Mouse (Mus musculus) limb, embryonic 13.5 days (tissue): Measurements from ENCODE around the gene Dohh. TPM values are rescaled to one million over a fixed set of nuclear protein-coding genes. Genes with fewer than 3 reads are reported as not detected.
A peak's percentile ranks its signal among the peaks of the same experiment; 100 is the strongest.

Experiments
- ATAC-seq: fragments of 200-750 bp; cut with Nextera tagmentation; 2 replicates; pipeline ENCODE4 v1.8.0; 2017; ENCODE audit warnings: low read depth, moderate number of reproducible peaks, moderate TSS enrichment; ENCODE audit not compliant: low FRiP score
- H3K27ac ChIP-seq: fragments of 300-500 bp; sonication (generic); 2 replicates; pipeline ENCODE4 v1.5.1; 2015; ENCODE audit warnings: inconsistent platforms, mild to moderate bottlenecking, moderate library complexity
- H3K27me3 ChIP-seq: fragments of 300-500 bp; sonication (generic); 2 replicates; pipeline ENCODE4 v1.6.1; 2015; ENCODE audit warnings: mild to moderate bottlenecking, inconsistent platforms
- H3K36me3 ChIP-seq: fragments of 300-500 bp; sonication (generic); 2 replicates; pipeline ENCODE4 v1.6.1; 2015; ENCODE audit warnings: inconsistent platforms, mild to moderate bottlenecking, moderate library complexity
- H3K4me1 ChIP-seq: fragments of 300-500 bp; sonication (generic); 2 replicates; pipeline ENCODE4 v1.6.1; 2015; ENCODE audit warnings: inconsistent platforms
- H3K4me2 ChIP-seq: fragments of 300-500 bp; sonication (generic); replicated peaks from 2 replicates; pipeline ENCODE4 v1.6.1; 2015; ENCODE audit warnings: inconsistent platforms, mild to moderate bottlenecking, moderate library complexity
- H3K4me3 ChIP-seq: fragments of 300-500 bp; sonication (generic); 2 replicates; pipeline ENCODE4 v1.5.1; 2015; ENCODE audit warnings: moderate library complexity, mild to moderate bottlenecking, inconsistent platforms
- H3K9ac ChIP-seq: fragments of 300-500 bp; sonication (generic); 2 replicates; pipeline ENCODE4 v1.6.1; 2015; ENCODE audit warnings: mild to moderate bottlenecking, inconsistent platforms
- H3K9me3 ChIP-seq: fragments of 300-500 bp; sonication (generic); 2 replicates; pipeline ENCODE4 v1.6.1; 2016; ENCODE audit warnings: inconsistent platforms
- WGBS: fragments of 180-500 bp; shearing (Covaris S2); methylation state at CpG from one replicate; pipeline ENCODE4 v1.1.7; 2015; 5-methylcytosine and 5-hydroxymethylcytosine counted together
- microRNA-seq: library from miRNA; unstranded; fragments of <30 nt; microRNA quantifications from one replicate; pipeline ENCODE4, GENCODE M21; 2016
- polyA plus RNA-seq: library from polyadenylated mRNA; unstranded; fragments of >200 nt; fragmentation: Nextera tagmentation; extraction: Ambion mirVana; gene quantifications from 2 replicates; pipeline ENCODE4 v1.2.1, GENCODE M21; 2015

The Dohh gene
- polyA plus RNA-seq, 1 experiment from 2014 or later: 79.4 TPM

GRCm38 (mm10) chr10:81432868-81433262, 48.6 kb downstream of the Dohh start:
- Histone ChIP-seq H3K27ac (no peak overlapping the region), H3K4me1 (peaks cover 26% of the 10 kb centered on the region), H3K4me3 (peak overlapping the region; percentile 32), H3K4me2 (peak overlapping the region; percentile 61), H3K9ac (0 out of 2 replicates have a peak overlapping the region, but pooled peaks have one; percentile 5), H3K27me3 (peaks cover 24% of the 10 kb centered on the region), H3K9me3 (no peaks in the 10 kb centered on the region), H3K36me3 (no peaks in the 10 kb centered on the region)
- 6% methylated on average over 17 of the region's 17 CpGs for WGBS
- peak; percentile 78 for ATAC-seq

- WGBS: 79% methylated on average over 26 of the region's 26 CpGs
- ATAC-seq: no peak
- no peaks in the 10 kb centered on the region for H3K9me3 ChIP-seq
- no peak overlapping the region for H3K9ac ChIP-seq
- H3K4me1 ChIP-seq: peaks cover 26% of the 10 kb centered on the region
- peaks cover 15% of the 10 kb centered on the region; the same call in 1 of the 2 replicates for H3K27me3 ChIP-seq
- H3K4me2 ChIP-seq: peak overlapping the region; percentile 61
- no peak overlapping the region for H3K4me3 ChIP-seq
- H3K36me3 ChIP-seq: no peaks in the 10 kb centered on the region
- H3K27ac ChIP-seq: no peak overlapping the region
These were observed 49.5 kb downstream of the Dohh start for GRCm38 (mm10) chr10:81433541-81434289.

DNA sequence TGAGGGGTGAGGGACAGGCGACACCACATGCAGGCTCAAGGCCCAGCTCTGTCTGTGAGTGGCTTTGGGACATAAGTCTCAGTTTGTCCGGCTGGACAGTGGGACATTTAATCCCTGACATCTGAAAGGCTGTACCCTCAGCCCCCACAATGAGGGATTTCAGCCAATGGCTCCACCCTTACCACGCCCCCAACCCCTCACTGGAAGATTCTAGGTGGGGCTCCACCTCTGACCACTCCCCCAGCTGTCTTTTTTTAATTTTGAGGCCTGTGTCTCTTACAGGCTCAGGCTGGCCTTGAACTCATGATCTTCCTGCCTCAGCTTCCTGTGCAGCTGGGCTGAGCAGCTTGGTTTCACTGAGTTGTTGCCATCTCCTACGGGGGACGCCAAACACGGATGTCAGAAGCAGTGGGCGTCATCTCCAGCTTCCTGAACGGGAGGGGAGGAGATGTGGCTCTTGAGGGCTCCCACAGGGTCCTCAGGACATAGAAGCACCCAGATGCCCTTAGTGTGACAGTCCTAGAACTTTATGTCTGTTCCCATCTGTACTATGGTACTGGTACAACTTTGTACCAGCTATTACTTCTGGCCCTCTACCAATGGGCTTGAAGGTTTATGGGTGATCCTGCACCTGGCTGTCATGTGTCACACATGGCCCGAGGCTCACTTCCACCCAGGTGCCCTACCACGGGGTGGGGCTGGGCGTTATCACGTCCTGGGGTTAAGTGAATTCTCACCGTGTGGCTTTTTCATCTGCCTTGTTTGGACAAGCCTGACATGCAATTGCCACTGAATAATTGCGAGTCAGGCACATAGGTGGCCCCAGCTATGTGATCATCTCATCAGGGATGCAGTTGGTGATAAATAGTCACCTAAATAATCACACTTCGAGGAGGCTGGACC, 50.4 kb downstream of the Dohh start:
- Histone ChIP-seq H3K9ac (no peak overlapping the region), H3K4me3 (no peak overlapping the region), H3K36me3 (no peaks in the 10 kb centered on the region), H3K4me1 (peaks cover 24% of the 10 kb centered on the region), H3K4me2 (no peak overlapping the region), H3K9me3 (no peaks in the 10 kb centered on the region), H3K27ac (no peak overlapping the region), H3K27me3 (peaks cover 10% of the 10 kb centered on the region; the same call in 1 of the 2 replicates)
- no peak for ATAC-seq
- 56% methylated on average over 15 of the region's 15 CpGs for WGBS

GRCm38 (mm10) chr10:81435436-81435835, 51.2 kb downstream of the Dohh start:
- H3K9ac ChIP-seq: peak overlapping the region; percentile 13; the same call in 1 of the 2 replicates
- no peak for ATAC-seq
- WGBS: 77% methylated on average over 3 of the region's 3 CpGs

More at GRCm38 (mm10) chr10:81435436-81435835, 51.2 kb downstream of the Dohh start:
- Histone ChIP-seq H3K27ac (no peak overlapping the region), H3K36me3 (no peaks in the 10 kb centered on the region), H3K27me3 (peaks cover 10% of the 10 kb centered on the region; the same call in 1 of the 2 replicates), H3K9me3 (no peaks in the 10 kb centered on the region), H3K4me2 (no peak overlapping the region), H3K4me1 (peaks cover 22% of the 10 kb centered on the region), H3K4me3 (no peak overlapping the region)

Small RNAs within 50 kb of the gene (microRNA-seq; reads per million reads assigned to microRNA genes)
- gene Mir1191b: not detected
- not detected for gene Mir6913

Other genes with a start within 250 kb of the Dohh start
- 22.5 and 22.6 TPM in 2 replicates for gene Zbtb7a, start 249.2 kb upstream of the Dohh start, polyA plus RNA-seq
- gene Pias4, start 216.5 kb upstream of the Dohh start, polyA plus RNA-seq: 62.2 and 62.3 TPM in 2 replicates
- gene Eef2, start 207.8 kb upstream of the Dohh start, polyA plus RNA-seq: 577 and 592 TPM in 2 replicates
- gene Dapk3, start 201.4 kb upstream of the Dohh start, polyA plus RNA-seq: 53.4 and 53.7 TPM in 2 replicates
- not detected in 2 replicates for gene 4930442H23Rik, start 200.6 kb upstream of the Dohh start, polyA plus RNA-seq
- gene Nmrk2, start 182.4 kb upstream of the Dohh start, polyA plus RNA-seq: 0.18 and 0.26 TPM in 2 replicates
- 0.20 and 0.43 TPM in 2 replicates for gene Atcay, start 153.6 kb upstream of the Dohh start, polyA plus RNA-seq
- 11.5 and 11.6 TPM in 2 replicates for gene Zfr2, start 151.3 kb upstream of the Dohh start, polyA plus RNA-seq
- 4.7 and 5.4 TPM in 2 replicates for gene Matk, start 131.5 kb upstream of the Dohh start, polyA plus RNA-seq
- 206 and 213 TPM in 2 replicates for gene Mrpl54, start 117.5 kb upstream of the Dohh start, polyA plus RNA-seq
- gene Apba3, start 117.5 kb upstream of the Dohh start, polyA plus RNA-seq: 63.3 and 63.5 TPM in 2 replicates
- 2.6 and 2.9 TPM in 2 replicates for gene Tjp3, start 92.8 kb upstream of the Dohh start, polyA plus RNA-seq
- gene Pip5k1c, start 91.5 kb upstream of the Dohh start, polyA plus RNA-seq: 51.5 and 58.5 TPM in 2 replicates
- gene Cactin, start 63.3 kb upstream of the Dohh start, polyA plus RNA-seq: 41.8 and 42.3 TPM in 2 replicates
- gene Tbxa2r, start 55.7 kb upstream of the Dohh start, polyA plus RNA-seq: 5.2 and 7.8 TPM in 2 replicates
- 0.06 TPM in 1 of 2 replicates, not detected in the other for gene Gipc3, start 41.2 kb upstream of the Dohh start, polyA plus RNA-seq
- gene Hmg20b, start 33.9 kb upstream of the Dohh start, polyA plus RNA-seq: 106 and 109 TPM in 2 replicates
- gene Mfsd12, start 26.9 kb upstream of the Dohh start, polyA plus RNA-seq: 12.2 and 13.6 TPM in 2 replicates
- 0.97 and 1.0 TPM in 2 replicates for gene 4930404N11Rik, start 18.6 kb upstream of the Dohh start, polyA plus RNA-seq
- 111 and 112 TPM in 2 replicates for gene Fzr1, start 5.9 kb upstream of the Dohh start, polyA plus RNA-seq
- 3.3 and 4.0 TPM in 2 replicates for gene Gm48551, start within 50 bp of the Dohh start, polyA plus RNA-seq
- 1.7 and 1.9 TPM in 2 replicates for gene Gm48552, start 4.6 kb downstream of the Dohh start, polyA plus RNA-seq
- gene Smim24, start 8.6 kb downstream of the Dohh start, polyA plus RNA-seq: 4.2 and 4.7 TPM in 2 replicates
- 77.2 and 82.8 TPM in 2 replicates for gene Nfic, start 71.2 kb downstream of the Dohh start, polyA plus RNA-seq
- 1.6 TPM in 2 replicates for gene Celf5, start 98.3 kb downstream of the Dohh start, polyA plus RNA-seq
- 98.0 and 102 TPM in 2 replicates for gene Ncln, start 112.0 kb downstream of the Dohh start, polyA plus RNA-seq
- gene S1pr4, start 115.7 kb downstream of the Dohh start, polyA plus RNA-seq: 0.28 and 0.53 TPM in 2 replicates
- gene Gna15, start 139.8 kb downstream of the Dohh start, polyA plus RNA-seq: 1.6 and 1.9 TPM in 2 replicates
- gene Gna11, start 160.8 kb downstream of the Dohh start, polyA plus RNA-seq: 89.8 and 89.9 TPM in 2 replicates
- 477 and 492 TPM in 2 replicates for gene Aes, start 175.1 kb downstream of the Dohh start, polyA plus RNA-seq
- 68.8 and 69.8 TPM in 2 replicates for gene Tle2, start 190.1 kb downstream of the Dohh start, polyA plus RNA-seq
- 13.8 and 18.4 TPM in 2 replicates for gene Tle6, start 216.6 kb downstream of the Dohh start, polyA plus RNA-seq
- 1.3 and 1.5 TPM in 2 replicates for gene BC025920, start 221.8 kb downstream of the Dohh start, polyA plus RNA-seq
- gene Sirt6, start 243.4 kb downstream of the Dohh start, polyA plus RNA-seq: 60.3 and 61.9 TPM in 2 replicates
- gene Ankrd24, start 244.1 kb downstream of the Dohh start, polyA plus RNA-seq: 11.6 and 12.1 TPM in 2 replicates